Mouse (Mus musculus): Measurements from ENCODE around the gene Wif1.

Gene Wif1

DNA sequence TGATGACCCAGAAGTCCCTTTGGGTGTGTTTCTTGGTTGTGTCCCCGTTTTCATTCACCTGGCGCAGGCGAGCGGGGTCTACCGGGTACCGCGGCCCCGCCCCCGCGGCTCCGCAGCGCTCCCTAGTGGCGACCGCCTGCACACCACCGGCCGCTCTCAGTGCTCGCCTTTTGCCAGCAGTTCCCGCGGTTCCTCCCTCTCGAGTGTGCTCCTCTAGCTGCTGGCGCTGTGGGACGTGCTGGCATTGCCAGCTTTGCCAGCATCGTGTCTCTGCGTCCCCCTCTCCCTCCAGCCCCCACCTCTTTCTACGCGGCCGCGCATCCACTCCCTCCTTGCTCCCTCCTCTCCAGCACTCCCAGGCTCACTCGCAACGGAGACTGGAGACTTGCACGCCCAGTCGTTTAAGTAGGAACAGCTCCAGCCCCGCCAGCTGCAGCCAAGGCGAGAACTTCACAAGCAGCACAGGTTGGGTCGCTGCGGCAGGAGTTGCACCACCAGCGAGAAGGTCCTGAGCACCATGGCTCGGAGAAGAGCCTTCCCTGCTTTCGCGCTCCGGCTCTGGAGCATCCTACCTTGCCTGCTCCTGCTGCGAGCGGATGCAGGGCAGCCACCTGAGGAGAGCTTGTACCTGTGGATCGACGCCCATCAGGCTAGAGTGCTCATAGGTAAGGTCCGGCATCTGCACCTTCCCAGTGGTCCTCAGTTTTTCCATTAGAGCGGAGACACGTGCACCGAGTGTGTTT lies at the start of gene Wif1:
TSS of gene Wif1 (plus strand) at position 135 of the 743 bp plus-strand sequence.
- no peak for DNase-seq (ENCODE audit: low spot score)

DNA sequence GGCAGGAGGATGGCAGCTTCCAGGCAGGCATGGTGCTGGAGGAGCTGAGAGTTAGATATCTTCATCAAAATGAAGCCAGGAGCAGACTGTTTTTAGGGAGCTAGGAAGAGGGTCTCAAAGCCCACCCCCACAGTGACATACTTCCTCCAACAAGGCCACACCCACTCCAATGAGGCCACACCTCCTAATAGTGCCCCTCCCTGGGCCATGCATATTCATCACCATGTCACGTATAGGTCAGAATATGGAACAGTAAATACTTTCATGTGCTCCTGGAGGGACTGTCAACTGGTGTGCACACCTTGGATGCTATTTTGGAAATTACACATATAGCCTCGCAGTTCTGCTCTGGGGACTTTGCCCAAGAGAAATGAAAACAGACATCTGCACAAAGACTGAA lies 31.6 kb upstream of the Wif1 start:
- no peak for DNase-seq (ENCODE audit: low spot score)

DNA sequence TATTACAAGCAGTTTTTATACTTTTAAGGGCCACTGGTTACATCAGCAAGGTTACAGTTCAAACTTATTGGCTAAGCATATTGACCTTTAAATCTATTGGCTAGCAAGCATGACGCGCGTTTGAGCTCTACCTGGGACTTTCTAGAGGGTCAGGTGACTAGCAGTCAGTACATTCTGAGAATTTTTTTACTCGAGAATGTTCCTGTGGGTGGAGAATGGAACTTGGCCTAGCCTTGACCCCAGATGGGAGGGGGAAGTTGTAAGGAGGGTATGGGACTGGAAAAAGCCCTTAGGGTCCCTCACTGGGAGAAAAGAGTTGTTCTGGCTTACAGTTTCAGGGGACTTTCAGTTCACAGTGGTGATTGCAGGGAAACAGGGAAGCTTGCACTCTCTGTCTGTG lies 22.3 kb upstream of the Wif1 start:
- no peak for DNase-seq (ENCODE audit: low spot score)

DNA sequence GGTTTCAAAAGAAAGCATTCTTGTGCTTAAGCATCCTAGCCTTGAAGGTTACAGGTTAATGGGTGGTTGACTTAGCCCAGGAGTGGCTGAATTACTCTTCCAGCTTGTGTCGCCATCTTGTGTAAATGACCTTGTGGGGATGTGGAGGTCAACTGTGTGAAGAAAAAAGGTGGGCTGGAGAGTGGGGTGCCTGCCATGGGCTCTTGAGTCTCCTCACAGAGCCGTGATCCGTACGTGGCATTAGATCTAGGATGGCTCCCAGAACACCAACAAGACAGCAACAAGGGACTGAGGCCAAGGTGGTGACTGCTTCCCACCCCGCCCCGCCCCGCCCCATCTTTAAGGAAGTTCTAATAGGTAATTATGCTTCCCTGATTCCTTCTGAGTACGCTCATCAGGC lies 17.5 kb upstream of the Wif1 start:
- DNase-seq (ENCODE audit: low spot score) = no peak

DNA sequence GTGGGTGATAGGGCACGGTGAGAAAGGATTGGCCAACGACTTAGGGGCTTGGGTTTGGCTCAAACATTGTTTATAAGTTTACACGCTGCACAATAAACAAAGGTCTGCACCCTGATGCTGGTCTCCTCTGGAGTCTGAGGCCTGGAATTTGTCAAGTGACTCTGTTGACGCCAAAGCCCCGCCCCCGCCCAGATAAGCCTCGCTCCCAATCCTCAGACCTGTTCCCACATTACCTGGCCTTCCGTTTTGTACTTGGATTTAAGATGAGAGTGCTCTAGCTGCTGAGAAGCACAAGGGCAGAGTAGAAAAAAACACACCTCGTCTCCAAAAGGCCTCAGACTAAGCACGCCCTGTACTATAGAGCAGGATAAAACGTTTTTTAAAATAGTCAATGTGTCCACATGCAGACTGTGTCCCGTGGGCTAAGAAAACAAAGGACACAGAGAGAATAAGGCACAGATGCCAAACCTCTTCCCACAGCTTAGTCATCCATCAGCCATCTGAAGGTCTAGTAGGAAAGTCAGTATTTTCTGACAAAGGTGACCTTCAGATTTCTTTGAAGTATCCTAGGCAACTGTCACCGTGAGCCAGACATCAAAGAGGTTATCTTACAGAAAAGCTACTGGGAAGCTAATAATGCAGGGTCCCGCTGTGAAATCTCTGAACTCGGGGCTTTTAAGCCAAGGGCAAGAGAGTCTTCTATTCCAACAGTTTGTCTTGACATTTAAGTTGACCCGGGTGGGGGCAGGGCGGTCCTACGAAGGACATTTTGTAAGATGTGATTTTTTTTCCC lies 16.9 kb upstream of the Wif1 start:
- no peak for DNase-seq (ENCODE audit: low spot score)

DNA sequence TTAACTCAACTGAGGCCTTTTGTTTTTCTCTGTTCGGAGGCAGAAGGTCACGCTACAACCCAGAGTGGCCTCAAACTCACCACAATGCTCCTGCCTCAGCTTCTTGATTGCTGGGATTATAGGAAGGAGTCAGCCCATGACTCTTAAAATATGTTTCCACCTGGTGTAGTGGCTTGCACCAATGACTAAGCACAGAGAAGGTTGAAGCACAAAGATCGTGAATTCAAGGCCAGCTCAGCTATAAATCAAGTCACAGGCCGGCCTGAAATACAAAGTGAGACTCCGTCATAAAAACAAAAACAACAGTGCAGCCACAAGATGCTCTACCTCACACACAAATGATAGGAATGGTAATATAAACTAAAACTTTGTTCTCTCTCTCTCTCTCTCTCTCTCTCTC lies 10.8 kb upstream of the Wif1 start:
- no peak for DNase-seq (ENCODE audit: low spot score)

DNA sequence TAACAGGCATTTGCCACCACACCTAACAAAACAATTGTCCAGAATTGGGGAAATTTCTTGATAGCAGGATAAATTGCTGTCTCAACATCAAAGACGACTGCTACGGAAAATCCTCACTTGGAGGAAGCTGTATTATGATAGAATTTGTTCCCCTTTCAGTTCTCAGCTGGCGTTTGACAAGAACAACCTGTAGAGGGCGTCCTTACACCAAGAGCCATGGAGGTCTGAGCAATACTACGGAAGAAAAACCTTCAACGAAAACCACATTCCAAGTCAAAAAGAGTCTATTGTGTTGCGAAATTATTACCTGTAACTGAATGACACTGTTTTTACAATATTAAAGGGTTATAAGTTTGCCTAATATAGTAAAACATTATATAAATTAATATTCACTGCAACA lies 2.0 kb upstream of the Wif1 start:
- DNase-seq (ENCODE audit: low spot score) = no peak

DNA sequence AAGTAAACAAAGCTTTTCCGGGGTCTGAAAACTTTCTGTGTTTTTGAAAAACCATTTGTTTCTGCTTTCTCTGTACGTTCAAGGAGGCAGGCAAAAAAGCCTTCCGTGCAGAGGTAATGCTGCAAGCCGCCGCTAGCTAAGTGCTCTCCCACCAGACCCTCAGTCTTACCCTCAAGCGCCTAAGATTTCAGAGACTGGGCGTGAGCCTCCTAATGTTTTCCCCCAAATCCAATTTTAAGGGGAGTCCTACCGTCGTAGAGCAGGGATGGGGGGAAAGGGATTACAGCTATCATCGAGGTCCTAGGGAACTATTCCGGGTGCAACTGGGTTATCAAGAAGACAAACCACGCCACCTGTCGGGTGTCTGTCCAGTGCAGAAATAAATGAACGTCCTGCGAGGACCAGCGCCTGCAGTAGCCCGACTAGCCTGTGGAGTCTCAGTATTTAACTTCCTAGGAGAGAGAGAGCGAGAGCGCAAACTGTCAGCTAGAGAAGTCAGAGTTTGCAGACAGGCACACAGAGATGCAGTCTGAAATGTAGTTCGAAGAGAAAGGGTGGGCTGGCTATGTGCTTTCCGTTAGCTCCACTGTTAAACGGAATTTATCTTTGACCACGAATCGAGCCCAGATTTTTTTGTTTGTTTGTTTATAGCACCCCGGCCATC lies 500 bp upstream of the Wif1 start:
- no peak for DNase-seq (ENCODE audit: low spot score)

DNA sequence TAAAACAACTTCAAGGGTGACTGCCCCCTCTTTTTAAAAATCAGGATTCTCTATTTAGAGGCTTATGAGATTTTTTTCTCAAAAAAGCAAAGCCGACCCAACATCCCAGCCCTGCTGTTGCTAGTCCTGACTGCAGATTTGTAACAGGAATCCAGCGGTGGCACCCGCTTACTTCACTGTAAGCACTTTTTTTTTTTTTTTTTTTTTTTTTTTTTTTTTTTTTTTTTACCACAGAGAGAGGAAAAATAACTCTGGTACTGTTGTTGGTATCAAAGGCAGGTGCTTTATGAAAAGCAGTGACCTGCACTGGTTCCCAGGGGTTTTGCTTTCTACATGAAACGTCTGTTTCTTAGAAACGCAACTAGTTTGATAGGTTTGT lies 798 bp downstream of the Wif1 start:
- DNase-seq (ENCODE audit: low spot score) = no peak

DNA sequence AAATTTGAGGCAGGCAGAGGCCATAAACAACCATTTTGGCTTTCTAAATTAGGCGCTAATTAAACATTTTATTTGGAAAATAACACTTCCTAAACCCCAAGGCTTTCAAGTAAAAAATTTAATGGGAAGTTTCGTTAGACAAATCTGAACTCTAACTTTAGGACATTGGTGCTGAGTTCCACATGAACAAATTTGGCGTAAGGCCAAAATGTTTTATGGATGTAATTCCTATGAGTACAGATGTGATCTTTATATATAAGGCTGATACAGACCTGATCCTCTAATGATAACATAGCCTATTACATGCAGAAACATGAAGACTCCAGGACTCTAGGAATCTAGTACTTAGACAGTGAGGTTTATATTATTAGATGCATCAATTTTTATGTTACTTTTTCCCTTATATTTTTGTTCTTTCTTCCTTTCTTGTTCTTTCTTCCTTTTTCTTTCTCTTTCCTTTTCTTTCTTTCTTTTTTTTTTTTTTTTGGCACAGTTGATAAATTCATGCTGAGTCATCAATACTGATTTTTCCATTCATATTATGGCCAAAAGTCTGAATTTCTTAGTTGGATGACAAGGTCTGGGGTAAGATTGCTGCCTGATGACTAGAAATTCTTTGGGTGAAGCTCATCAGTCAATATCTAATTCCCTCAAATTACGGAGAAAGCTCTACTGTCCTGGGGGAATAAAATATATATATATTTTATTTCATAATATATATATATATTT lies 5.0 kb downstream of the Wif1 start:
- DNase-seq (ENCODE audit: low spot score) = no peak

DNA sequence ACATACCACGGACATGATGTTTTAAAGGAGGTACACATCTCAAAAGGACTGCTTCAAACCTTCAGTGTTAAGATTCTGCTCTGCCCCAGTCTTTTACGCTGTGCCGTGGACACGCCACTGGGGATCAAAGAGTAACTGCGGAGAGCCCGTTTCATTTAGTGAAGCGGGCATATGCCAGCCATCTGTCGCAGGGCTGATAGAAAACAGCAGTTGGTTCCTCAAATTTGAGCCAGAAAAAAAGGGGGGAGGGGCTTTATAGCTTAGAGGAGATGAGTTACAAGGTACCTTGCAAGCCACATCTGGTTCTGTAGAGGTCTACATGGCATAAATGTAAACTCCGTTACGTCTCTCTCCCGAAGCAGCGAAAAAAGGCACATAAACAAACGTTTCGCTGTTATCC lies 7.2 kb downstream of the Wif1 start:
- DNase-seq (ENCODE audit: low spot score) = no peak

DNA sequence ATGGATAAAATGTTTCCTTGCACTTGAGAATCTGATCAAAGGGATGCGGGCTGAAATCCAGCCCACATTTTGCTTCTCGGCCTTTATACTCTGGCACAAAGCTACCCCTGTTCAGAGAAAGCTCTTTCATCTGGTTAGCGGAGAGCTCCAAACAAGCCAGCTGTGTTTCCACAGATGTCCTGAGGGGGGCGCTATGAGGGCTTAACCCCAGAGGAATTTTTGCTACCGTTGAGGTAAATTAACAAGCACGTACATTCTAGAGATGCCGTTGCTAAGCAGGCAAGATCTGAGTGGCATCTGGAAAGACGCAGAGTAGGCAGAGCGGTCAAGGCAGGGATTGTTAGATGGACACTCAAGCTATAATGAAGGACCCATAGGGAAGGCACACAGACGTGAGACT lies 13.7 kb downstream of the Wif1 start:
- no peak for DNase-seq (ENCODE audit: low spot score)

DNA sequence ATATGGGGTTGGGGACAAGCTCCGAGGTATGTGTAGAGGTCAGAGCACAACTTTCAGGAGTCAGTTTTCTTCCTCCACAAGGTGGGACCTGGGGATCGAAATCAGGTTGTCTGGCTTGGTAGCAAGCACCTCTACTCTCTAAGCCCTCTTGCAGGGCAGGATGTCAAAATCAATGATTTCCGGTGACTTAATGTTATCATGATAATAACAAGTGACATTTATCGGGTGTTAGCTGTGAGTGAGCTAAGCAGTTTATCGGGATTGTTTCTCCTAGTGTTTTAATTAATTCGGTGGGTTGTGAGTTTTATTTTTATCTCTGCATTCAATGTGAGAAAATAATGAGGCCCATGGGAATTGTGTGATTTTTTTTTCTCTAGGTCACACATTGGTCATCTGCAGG lies 18.3 kb downstream of the Wif1 start:
- DNase-seq (ENCODE audit: low spot score) = no peak

DNA sequence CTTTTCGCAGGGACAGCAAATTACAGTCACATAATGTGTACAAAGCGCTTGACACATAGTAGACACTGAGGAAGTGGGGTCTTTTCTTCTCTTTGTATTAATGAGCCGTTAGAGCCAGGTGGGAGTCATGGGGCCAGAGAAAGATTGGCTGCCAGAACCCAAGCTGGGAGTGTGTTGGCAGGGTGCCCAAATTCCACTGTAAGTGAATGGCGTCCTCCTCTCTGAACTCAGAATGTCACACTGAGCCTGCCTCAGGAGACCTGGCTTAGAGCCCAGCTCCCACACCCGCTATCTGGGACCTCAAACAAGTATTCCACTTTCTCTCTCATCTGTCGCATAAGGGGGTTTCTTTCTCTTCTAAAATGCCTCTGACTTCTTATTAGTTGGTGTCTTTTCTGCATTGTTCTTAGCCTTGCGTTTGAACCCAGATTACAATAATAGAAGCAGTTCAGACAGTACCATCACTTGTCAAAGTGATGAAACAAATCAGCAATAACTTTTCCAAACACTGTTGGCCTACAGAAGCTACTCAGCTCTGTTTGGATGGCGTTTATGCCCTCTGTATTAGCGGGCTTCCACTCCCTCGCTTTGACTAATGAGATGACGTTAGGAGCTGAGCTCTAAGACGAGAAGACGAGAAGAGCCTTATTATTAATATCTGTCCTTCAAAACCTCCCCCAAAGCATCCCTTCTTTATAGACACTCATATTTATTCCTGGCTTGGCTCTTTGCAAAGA lies 21.9 kb downstream of the Wif1 start:
- no peak for DNase-seq (ENCODE audit: low spot score)

DNA sequence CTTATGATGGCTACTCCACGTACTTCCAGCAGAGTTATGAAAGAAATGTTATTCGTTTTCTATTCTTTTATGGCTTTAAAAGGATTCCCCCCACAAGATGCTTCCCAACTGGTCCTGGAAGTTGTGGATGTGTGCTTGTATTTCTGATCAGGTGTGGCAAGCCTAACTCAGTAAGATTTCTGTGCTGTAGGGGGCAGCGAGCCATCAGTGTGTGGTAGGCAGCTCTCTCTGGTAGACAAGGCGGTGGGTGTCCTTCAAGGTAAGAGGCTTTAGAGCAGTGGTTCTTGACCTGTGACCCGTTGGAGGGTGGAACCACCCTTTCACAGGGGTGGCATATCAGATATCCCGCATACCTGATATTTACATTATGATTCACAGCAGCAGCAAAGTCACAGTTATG lies 23.1 kb downstream of the Wif1 start:
- no peak for DNase-seq (ENCODE audit: low spot score)

DNA sequence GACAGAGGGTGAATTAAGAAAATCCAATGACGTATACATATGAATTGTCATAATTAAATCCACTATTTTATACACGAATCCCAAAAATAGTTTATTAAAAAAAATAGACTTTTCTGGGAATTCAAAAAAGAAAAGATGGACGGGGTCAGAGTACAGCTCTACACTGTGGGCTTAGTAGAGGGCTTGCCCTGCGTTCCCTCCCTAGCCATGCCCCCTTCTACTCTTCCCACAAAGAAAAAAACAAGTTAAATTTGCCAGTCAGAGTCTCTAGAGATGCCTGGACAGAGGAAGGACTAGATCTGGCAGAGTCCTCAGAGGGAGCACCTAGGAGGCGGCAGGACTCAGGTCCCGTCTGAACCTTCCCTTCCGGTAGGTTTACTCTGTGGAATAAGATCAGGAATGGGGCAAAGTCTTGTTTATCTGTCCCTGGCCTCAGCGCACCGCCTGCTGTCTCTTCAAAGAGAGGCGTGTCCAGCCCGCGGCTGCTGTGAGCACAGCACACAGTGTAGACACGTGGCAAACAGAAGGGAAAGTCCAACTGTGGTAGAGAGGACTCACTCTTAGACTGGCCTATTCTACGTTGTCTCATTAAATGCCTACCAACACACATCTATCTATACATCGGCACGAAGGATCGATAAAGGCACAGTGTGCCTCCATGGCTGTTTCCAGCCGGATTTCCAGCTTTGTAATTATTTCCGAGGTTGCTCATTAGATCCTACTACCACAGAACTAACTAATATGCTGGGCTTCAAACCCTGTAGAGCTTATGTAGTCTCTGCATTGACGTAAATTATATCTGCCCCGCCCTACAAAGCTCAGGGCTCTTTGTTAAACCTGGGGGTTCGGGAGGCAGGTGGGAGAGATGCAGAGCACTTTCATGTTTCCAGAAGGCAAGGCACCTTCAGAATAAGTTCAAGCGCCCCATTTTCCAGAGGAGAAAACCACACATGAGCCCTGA lies 25.6 kb downstream of the Wif1 start:
- DNase-seq (ENCODE audit: low spot score) = no peak

DNA sequence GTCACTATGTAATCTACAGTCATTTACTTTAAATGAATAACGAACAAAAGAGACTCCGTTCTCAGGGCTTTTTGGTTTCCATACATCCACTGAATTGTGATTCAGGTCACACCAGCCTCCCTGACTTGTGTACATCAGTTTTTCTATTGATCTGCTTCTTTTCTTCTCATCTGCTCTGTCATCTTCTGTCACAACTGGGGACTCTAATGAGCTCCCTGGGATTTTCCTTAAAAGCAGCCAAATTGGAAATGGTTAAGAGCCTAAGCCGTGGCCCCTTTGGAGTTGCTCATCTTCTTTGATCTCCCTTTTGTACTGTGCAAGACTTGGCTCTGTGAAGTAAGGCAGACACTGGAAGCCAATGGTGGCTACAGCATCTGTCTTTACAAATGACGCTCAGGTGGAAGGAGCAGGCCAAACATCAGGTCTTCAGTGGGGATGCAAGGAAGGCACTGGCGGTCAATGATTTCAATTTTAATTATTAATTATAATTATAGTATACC lies 27.6 kb downstream of the Wif1 start:
- DNase-seq (ENCODE audit: low spot score) = no peak

DNA sequence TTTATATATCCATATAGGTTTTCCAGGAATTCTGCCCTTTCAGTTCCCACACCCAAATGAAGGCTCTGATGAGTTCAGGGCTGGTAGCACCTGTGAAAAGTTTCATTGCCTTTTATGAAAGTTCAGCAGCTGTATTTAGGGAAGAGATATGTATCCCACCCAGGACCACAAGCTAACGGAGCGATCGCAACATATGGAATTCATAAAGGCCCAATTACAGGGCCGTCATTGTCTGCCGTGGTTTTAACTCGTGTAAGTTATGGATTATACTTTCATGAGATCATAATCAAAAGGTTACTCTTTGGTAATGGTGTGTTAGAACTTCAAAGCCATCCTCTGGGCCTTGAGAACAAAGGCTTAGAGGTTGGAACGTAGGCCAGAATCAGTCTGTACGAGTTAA lies 28.9 kb downstream of the Wif1 start:
- DNase-seq (ENCODE audit: low spot score) = no peak

DNA sequence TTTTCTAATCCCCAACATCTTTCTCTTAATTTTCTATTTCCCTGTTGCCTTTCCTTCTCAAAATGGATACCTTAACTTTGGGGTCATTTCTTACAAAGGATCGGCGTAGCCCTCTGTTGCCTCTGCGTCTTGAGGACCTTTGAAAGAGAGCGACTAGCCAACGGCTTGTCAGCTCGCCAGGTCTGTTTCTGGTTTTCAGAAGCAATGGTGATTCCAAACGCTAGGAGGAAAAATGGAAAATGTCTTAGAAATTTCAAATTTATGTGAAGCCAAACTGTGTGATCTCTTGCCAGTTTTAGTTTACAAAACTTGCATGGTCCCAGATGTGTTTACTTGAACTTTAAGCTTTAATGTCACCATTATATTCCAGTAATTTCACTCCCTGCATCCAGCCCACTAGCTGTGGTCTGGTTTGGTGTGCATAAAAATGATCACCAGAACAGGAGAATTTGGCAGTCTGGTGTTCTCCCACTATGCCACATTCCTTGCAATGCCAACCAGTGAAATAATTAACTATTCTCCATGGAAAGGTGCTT lies 33.7 kb downstream of the Wif1 start:
- no peak for DNase-seq (ENCODE audit: low spot score)

DNA sequence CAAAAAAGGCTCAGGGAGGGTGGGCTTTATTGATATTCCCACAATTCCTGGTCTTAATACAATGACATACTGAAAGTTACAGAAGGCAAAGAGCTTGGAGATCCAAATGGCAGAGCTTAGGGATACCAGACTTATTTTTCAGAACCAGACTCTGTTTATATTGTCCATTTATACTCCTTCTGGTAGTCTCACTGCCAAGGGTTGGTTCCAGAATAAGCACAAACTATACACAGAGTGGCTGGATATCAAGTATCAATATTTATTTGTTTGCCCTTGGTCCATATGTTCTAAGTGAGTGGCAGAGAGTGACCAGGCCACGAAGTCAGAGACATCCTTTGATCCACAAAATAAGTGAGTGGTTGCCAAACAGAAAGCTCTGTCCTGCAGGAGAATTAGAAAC lies 34.2 kb downstream of the Wif1 start:
- no peak for DNase-seq (ENCODE audit: low spot score)
